Mouse (Mus musculus) kidney, postnatal 36 days (tissue): Measurements from ENCODE around the gene Usp15.

ENCODE experiments used
- DNase-seq, 2 experiments: peaks; one replicate each; pipeline ENCODE4 v3.0.0; 2021 to 2022; ENCODE audit warnings: mixed read lengths in 2 of 2

Gene Usp15

GRCm38 (mm10) chr10:123175771-123176170, 21.0 kb downstream of the Usp15 start:
- peak in 1 of 2 experiments; percentile 23 for DNase-seq

GRCm38 (mm10) chr10:123170898-123171297, 25.9 kb downstream of the Usp15 start:
- DNase-seq: no peak

GRCm38 (mm10) chr10:123165542-123165941, 31.3 kb downstream of the Usp15 start:
- DNase-seq: no peak

DNA sequence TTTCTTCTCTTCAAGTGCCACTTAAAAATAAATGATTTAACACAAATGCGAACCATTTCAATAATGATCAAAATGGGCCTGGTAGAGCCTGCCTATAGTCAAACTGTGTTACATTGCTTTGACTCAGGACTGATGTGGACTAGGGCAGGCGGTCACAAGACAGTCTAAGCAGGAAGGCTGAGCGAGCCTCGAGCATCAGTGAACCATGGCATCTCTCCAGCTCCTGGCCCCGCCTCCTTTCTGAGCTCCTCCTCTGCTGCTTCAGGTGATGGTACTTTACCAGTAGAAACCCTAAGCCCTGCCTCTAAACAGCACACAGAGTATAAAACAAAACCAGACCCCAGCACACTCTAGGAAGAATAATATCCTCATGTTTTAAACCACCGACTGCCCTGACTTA, 36.3 kb downstream of the Usp15 start:
- DNase-seq: peak; percentile 72 to 86

DNA sequence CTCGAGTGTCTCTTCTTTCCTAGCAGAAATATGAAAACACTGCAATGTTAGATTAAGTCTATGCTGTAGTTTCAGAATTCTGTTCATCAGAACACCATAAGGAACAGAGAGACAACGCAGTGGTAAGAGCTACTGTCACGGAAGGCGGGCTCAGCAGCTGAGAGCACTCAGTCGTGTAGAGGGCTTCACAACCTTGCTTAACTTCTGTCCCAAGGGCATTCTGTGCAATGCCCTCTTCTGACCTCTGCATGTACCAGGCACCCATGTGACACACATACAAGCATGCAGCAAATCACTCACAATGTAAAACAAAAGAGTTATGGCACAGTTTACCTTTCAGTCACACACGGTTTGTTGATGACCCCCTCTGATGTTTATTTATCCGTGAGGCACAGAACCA, 37.5 kb downstream of the Usp15 start:
- peak; percentile 18 to 23 for DNase-seq

DNA sequence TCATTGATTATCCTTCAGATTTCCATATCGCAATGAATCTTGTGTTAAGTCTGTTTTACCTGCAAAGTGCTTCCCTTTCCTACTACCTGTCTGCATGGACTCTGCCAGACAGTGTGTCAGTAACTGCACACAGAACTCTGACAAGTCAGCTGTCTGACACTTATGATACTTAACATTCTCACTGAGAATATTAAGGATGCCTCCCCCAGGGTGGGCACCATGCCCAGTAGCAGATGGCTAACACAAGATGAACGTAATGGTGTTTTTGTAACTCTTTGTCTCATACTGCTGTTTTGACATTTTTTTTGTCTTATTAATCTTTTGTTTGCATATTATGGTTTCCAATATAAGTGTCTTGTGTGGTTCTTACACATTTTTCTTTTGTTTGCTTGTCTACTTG, 40.4 kb downstream of the Usp15 start:
- DNase-seq: no peak

DNA sequence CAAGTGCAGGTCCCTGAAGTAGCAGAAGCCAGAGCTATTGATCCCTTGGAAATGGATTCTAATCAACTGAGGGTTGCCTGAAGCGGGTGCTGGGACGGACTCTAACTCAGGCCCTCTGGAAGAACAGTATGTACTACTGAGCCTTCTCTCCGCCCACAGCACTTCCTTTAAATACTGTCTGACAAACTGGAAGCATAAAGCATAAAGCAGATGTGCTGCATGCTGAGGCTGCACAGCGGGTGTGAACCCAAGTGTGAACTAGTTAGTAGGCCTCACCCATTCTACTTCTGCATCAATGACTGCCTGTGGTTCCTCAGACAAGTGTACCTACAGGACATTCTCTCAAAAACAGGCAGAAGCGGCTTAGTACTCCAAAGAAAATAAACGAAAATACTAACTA, 41.0 kb downstream of the Usp15 start:
- no peak for DNase-seq

DNA sequence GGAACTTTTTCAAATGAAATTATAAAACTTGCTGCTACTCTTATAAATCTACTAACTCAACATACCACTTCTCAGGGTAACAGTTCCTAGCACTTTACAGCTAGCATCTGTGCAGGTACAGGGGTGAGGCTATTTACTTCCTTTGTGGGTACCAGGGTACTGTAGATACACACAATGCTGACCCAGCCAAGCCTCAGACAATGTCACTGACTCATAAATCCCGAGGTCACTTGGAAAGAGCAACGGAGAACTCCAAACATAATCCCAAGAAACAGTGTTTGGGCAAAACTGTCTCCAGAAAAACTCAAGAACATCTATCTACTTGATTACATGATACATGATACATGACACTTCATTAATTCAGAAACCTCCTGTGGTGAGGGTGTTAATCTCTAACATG, 43.5 kb downstream of the Usp15 start:
- no peak for DNase-seq

DNA sequence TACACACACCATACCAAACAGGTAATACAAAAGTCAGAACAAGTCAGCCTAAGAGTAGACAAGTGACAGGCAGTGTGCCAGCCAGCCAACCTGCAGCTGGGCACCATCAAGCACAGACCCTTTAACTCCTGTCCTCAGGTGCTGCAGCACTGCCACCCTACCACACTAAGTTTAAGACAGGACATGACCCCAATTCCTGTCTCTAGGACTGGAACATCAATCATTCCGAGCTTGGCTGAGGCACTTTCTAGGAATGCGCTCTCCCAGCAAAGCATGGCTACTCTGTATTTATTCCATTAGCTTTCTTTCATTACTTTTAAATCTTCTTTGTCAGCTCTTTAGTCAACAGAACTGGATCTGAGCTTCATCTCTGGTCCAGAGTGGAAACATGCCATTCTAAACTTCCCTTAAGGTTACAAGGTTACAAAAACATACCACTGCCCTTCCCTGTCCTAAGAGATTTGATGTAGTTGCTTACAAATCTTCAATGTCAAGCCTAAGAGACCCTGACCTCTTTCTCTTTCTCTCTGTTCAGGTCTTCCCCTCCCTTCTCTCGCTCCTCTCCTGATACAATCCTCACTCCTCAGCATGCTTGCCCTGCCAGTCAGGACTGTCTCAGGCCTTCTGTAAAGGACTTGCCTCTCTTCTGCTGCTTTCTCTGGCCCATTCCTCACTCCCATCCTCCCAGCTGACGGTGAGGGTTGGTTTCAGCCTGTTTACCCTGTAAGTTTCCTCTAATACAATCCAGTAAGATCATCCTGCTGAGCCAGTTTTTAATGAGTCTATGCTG, 48.6 kb downstream of the Usp15 start:
- no peak for DNase-seq

DNA sequence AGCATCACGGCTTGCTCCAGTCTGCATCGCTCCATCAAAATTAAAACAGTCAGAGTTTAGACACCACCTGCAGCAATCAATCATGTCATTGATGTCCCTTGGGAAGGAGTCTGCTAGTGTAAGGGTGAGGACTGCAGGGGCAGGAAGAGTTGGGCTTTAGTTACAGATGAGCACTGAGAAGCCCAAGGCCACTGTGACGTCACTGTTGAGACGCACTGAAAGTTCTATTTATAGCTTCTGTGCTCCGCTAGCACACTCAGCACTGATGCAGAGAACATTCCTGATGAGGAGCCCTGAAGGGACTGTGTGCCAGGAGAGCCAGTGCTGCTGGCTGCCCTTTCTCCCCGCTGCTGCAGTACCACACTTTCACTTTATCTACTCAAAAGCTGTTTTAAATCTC, 49.6 kb downstream of the Usp15 start:
- DNase-seq: peak in 1 of 2 experiments; percentile 12

DNA sequence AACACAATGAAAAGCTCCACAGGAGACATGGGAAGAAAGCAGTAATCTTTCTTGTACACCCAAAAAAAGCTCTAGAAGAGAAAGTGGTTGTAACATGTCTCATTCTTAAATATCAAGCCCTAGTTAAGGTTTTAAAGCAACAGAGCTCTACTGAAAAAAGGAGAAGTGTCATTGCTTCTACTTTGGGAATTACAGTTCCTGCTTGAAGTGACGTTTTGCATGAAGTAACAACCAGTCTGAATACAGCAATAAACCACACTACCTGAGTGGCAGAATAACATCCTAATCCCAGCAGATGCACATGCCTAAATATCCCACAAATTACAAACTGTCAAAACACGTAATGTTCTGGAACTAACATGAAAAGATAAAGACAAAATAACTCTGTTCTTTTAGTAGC, 50.4 kb downstream of the Usp15 start:
- no peak for DNase-seq

DNA sequence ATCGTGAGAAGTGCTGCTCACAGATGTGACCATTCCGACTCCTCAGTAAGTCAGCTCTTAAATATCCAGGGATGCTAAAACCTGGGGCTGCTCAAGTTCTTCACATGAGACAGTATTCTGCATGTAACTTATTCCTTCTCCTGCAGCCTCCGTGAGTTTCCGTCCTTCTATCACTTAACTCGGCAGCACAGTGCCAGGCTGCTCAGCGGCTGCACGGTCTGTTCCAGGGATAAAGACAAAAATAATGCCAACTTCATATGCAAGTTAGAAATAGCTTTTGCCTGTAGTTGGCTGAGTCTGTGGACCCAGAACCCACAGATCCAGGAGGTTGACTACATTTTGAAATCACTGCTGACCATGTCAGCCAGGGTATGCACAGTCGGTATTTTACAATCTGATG, 52.5 kb downstream of the Usp15 start:
- DNase-seq: no peak

DNA sequence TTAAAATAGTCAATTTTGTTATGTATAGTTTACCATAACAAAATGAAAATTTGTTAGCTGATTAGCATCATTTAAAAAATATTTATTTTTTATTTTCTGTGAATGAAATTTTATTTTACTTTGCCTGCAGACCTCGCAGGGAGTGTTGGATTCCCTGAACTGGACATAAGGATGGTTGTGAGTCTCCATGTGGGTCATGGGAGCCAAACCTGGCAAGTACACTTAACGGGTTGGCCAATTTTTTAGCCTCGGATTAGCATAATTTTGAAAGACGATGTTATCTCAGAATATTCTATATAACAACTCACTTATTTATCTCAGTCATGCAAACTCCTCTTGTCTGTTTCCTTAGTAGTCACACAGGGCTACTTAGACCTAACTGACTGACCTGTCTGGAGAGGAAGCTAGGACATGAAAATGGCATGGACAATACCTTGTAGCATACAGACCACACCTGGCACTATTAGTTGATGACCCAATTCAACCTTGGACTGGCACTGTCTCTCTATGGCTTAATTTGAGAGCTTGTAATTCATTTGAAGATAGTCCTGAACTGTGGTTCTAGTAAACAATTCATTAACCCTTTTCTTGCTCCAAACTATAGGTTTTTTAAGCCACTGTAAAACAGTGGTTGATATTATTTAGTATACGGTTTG, 54.3 kb downstream of the Usp15 start:
- no peak for DNase-seq

DNA sequence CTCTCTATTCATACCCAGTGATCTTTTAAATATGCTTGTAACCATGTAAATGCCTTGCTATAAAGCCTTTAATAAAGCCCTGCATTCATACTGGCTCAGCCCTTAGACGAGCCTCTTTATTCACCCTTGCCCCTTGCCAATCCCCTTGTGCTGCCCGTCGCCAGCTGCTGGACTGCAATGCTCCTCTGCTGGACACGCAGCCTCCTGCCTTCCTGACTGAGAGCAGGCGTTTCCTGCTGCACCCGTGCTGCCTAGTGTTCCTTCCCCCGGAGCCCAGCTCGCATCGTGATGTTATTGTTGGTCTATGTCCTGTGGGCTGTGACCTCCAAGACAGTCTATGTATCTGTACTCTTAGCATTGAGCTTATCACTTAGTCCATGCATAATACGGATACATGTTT, 61.0 kb downstream of the Usp15 start:
- DNase-seq: peak in 1 of 2 experiments; percentile 14

GRCm38 (mm10) chr10:123131487-123131886, 65.3 kb downstream of the Usp15 start:
- no peak for DNase-seq

DNA sequence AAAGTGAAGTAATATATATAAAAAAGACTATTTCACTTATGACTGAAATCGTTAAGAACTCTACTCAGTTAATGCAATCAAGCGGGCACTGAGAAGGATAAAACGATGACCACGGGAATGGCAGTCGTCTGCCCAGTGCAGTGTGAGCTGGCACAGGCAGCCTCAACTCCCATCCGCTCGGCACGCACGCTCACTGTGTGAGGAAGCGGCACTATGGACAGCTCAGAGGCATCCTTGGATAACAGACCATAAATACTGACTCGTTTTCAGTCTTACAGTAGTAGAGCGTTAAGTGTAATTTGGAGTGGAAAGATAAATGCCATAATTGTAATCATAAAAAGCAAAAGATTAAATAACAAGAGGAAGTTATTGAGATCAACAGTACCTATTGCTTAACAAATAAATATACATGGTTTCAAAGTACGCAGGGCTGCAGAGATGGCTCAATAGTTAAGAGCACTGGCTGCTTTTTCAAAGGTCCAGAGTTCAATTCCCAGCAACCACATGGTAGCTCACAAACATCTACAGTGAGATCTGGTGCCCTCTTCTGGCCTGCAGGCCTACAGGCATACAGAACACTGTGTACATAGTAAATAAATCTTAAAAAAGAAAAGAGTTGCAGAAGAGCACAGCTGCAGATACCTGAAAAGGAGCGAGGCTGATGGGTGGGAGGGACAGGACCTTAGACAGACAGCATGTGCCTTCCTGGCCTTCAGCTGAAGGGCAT, 76.0 kb downstream of the Usp15 start:
- peak; percentile 43 to 59 for DNase-seq

GRCm38 (mm10) chr10:123116861-123117260, 79.9 kb downstream of the Usp15 start:
- no peak for DNase-seq

GRCm38 (mm10) chr10:123113466-123113865, 83.3 kb downstream of the Usp15 start:
- no peak for DNase-seq

DNA sequence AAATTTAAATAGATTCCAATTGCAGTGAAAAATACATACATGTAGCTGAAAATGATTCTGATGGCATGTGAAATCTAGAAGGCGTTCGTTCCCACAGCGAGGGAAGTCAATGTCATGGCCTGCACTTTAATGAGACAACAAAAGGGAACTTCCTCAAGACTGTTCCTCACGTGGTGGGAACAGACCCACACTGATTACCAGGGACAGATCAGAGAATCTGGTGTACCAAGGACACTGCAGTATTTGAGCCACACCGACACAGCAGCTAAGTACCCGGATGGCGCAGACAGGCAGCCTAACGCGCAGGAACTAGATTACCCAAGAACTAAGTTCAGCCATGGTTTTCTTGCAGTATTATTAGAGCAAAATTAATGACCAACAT, 84.0 kb downstream of the Usp15 start:
- DNase-seq: no peak

GRCm38 (mm10) chr10:123112056-123112786, 84.6 kb downstream of the Usp15 start:
- no peak for DNase-seq

DNA sequence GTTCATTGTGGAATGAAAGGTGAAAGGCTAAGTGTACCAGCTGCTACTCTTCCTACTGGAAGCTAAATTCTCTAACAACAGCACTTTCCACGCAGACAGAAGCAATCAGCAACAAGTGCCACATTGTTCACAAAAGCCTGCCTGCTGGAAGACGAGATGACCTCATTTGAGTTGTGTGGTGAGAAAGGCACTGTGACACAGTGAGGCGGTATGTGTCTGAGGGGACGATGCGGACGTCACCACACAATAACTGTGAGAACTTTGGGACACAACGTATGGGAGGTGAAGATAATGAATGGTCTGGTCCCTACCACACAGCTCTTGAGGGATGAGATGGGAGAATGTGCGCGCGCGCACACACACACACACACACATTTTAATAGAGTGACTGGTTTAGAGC, 86.2 kb downstream of the Usp15 start:
- no peak for DNase-seq

DNA sequence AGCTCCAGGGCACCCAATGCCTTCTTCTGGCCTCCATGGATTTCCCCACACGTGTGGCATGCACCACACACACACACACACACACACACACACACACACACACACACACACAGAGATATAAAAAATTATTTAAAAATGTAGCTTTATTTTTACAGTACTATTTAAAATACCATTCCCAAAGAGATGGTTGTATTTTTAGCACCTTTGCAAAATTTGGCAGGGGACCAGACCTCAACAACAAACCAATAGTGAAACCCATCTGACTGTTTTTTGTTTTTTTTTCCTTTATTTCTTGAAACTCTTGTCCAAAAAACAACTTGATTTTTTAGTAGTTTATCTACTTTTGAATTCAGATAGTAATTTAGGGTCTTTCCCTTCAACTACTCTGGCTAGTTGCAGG, 88.3 kb downstream of the Usp15 start:
- DNase-seq: no peak

DNA sequence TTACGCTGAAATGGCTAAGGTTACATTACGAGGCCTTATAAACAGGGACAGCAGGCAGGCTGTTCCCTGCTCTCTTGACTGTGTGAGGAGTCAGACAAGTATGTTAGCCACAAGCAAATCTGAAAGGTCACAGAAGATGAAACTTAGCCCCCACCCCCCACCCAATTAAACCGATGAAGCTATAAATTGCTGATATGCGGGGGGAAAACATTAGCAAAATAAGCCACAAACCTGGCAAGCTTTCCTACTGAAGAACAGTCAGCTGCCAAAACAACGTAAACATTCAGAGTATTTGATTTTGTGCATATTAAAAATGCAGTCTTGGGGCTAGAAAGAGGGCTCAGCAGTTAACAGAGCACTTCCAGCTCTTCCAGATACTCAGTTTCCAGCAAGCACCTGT, 88.7 kb downstream of the Usp15 start:
- DNase-seq: no peak
